Mouse (Mus musculus) kidney, embryonic 14.5 days (tissue): ENCODE measurements at regions not wholly inside any gene's neighbourhood (a gene's known extent, or its start where the extent isn't known, plus 50 kb on each side); places are given as distances from the start of the nearest gene placed in this dataset.

Source experiments
- ATAC-seq: fragments of 200-750 bp; cut with Nextera tagmentation; 2 replicates; pipeline ENCODE4 v1.8.0; 2017; ENCODE audit warnings: moderate number of reproducible peaks, mild to moderate bottlenecking, moderate TSS enrichment, moderate library complexity; ENCODE audit not compliant: low FRiP score, low TSS enrichment
- H3K27ac ChIP-seq: fragments of 300-500 bp; sonication (generic); 2 replicates; pipeline ENCODE4 v1.5.1; 2014; ENCODE audit warnings: low read depth, mild to moderate bottlenecking, low read length, moderate library complexity, mixed read lengths
- H3K27me3 ChIP-seq: fragments of 300-500 bp; sonication (generic); 2 replicates; pipeline ENCODE4 v1.6.1; 2014; ENCODE audit warnings: mild to moderate bottlenecking, low read length; ENCODE audit not compliant: control insufficient read depth, insufficient read depth
- H3K36me3 ChIP-seq: fragments of 300-500 bp; sonication (generic); 2 replicates; pipeline ENCODE4 v1.6.1; 2014; ENCODE audit warnings: low read length, mixed read lengths; ENCODE audit not compliant: control insufficient read depth, insufficient read depth
- H3K4me1 ChIP-seq: fragments of 300-500 bp; sonication (generic); 2 replicates; pipeline ENCODE4 v1.6.1; 2014; ENCODE audit warnings: low read length, mixed read lengths; ENCODE audit not compliant: control insufficient read depth, insufficient read depth
- H3K4me2 ChIP-seq: fragments of 300-500 bp; sonication (generic); replicated peaks from 2 replicates; pipeline ENCODE4 v1.6.1; 2014; ENCODE audit warnings: low read depth, mild to moderate bottlenecking, low read length
- H3K4me3 ChIP-seq: fragments of 300-500 bp; sonication (generic); 2 replicates; pipeline ENCODE4 v1.5.1; 2014; ENCODE audit warnings: mild to moderate bottlenecking, low read length
- H3K9ac ChIP-seq: fragments of 300-500 bp; sonication (generic); 2 replicates; pipeline ENCODE4 v1.6.1; 2014; ENCODE audit warnings: low read depth, mild to moderate bottlenecking, low read length, moderate library complexity
- H3K9me3 ChIP-seq: fragments of 300-500 bp; sonication (generic); 2 replicates; pipeline ENCODE4 v1.6.1; 2016; ENCODE audit warnings: low read length; ENCODE audit not compliant: control insufficient read depth
- WGBS: fragments of 180-500 bp; shearing (Covaris S2); extraction: QIAGEN DNeasy Blood & Tissue Kit; methylation state at CpG from one replicate; pipeline ENCODE4 v1.1.7; 2014; 5-methylcytosine and 5-hydroxymethylcytosine counted together

GRCm38 (mm10) chr4:10759491-10759890 lies 114.8 kb upstream of the 2610301B20Rik start:
- Histone ChIP-seq H3K4me3 (no peak overlapping the region), H3K9me3 (no peaks in the 10 kb centered on the region), H3K4me2 (no peak overlapping the region), H3K9ac (no peak overlapping the region), H3K4me1 (no peaks in the 10 kb centered on the region), H3K27me3 (no peaks in the 10 kb centered on the region), H3K27ac (no peak overlapping the region), H3K36me3 (no peaks in the 10 kb centered on the region)
- ATAC-seq, result no peak
- WGBS, result 93% methylated on average over 4 of the region's 4 CpGs

- no peak overlapping the region for H3K27ac ChIP-seq
- H3K4me3 ChIP-seq, result no peak overlapping the region
- no peak overlapping the region for H3K9ac ChIP-seq
- no peak overlapping the region for H3K4me2 ChIP-seq
- no peaks in the 10 kb centered on the region for H3K4me1 ChIP-seq
- no peaks in the 10 kb centered on the region for H3K36me3 ChIP-seq
- H3K9me3 ChIP-seq, result no peaks in the 10 kb centered on the region
- no peak for ATAC-seq
- H3K27me3 ChIP-seq, result no peaks in the 10 kb centered on the region
- WGBS, result 75% methylated on average over 6 of the region's 6 CpGs
These were observed 106.6 kb upstream of the 2610301B20Rik start for GRCm38 (mm10) chr4:10767676-10768075.

GRCm38 (mm10) chr4:10770026-10770643 lies 104.2 kb upstream of the 2610301B20Rik start:
- Histone ChIP-seq H3K9me3 (no peaks in the 10 kb centered on the region), H3K36me3 (no peaks in the 10 kb centered on the region), H3K4me1 (no peaks in the 10 kb centered on the region), H3K9ac (no peak overlapping the region), H3K4me3 (no peak overlapping the region), H3K4me2 (no peak overlapping the region), H3K27ac (no peak overlapping the region), H3K27me3 (no peaks in the 10 kb centered on the region)
- no peak for ATAC-seq
- WGBS, result 83% methylated on average over 13 of the region's 13 CpGs

GRCm38 (mm10) chr4:10774557-10775215 lies 99.6 kb upstream of the 2610301B20Rik start:
- no peaks in the 10 kb centered on the region for H3K4me1 ChIP-seq
- H3K9me3 ChIP-seq, result no peaks in the 10 kb centered on the region
- H3K27ac ChIP-seq, result no peak overlapping the region
- WGBS, result 12% methylated on average over 3 of the region's 3 CpGs
- no peak overlapping the region for H3K4me3 ChIP-seq
- no peak overlapping the region for H3K9ac ChIP-seq
- peak; percentile 86 for ATAC-seq
- no peaks in the 10 kb centered on the region for H3K27me3 ChIP-seq
- H3K36me3 ChIP-seq, result no peaks in the 10 kb centered on the region
- no peak overlapping the region for H3K4me2 ChIP-seq

- H3K4me3 ChIP-seq, result no peak overlapping the region
- no peaks in the 10 kb centered on the region for H3K36me3 ChIP-seq
- H3K4me2 ChIP-seq, result no peak overlapping the region
- no peaks in the 10 kb centered on the region for H3K9me3 ChIP-seq
- 83% methylated on average over 2 of the region's 2 CpGs for WGBS
- H3K4me1 ChIP-seq, result no peaks in the 10 kb centered on the region
- H3K27ac ChIP-seq, result no peak overlapping the region
- no peak for ATAC-seq
- H3K9ac ChIP-seq, result no peak overlapping the region
- no peaks in the 10 kb centered on the region for H3K27me3 ChIP-seq
These were observed 87.6 kb upstream of the 2610301B20Rik start for GRCm38 (mm10) chr4:10786701-10787100.

GRCm38 (mm10) chr4:10788306-10788705 lies 86.0 kb upstream of the 2610301B20Rik start:
- H3K27ac ChIP-seq, result no peak overlapping the region
- H3K4me3 ChIP-seq, result no peak overlapping the region
- ATAC-seq, result no peak
- no peaks in the 10 kb centered on the region for H3K27me3 ChIP-seq
- H3K9ac ChIP-seq, result no peak overlapping the region
- no peaks in the 10 kb centered on the region for H3K9me3 ChIP-seq
- H3K36me3 ChIP-seq, result no peaks in the 10 kb centered on the region
- H3K4me1 ChIP-seq, result no peaks in the 10 kb centered on the region
- H3K4me2 ChIP-seq, result no peak overlapping the region

GRCm38 (mm10) chr4:10789141-10789540 lies 85.2 kb upstream of the 2610301B20Rik start:
- H3K4me2 ChIP-seq, result no peak overlapping the region
- no peak overlapping the region for H3K27ac ChIP-seq
- no peak for ATAC-seq
- H3K27me3 ChIP-seq, result no peaks in the 10 kb centered on the region
- no peaks in the 10 kb centered on the region for H3K36me3 ChIP-seq
- no peaks in the 10 kb centered on the region for H3K9me3 ChIP-seq
- no peaks in the 10 kb centered on the region for H3K4me1 ChIP-seq
- no peak overlapping the region for H3K9ac ChIP-seq
- H3K4me3 ChIP-seq, result no peak overlapping the region
- WGBS, result 89% methylated on average over 3 of the region's 3 CpGs

GRCm38 (mm10) chr4:10792628-10793027 lies 81.7 kb upstream of the 2610301B20Rik start:
- WGBS, result 41% methylated on average over 3 of the region's 3 CpGs
- Histone ChIP-seq H3K27ac (no peak overlapping the region), H3K36me3 (no peaks in the 10 kb centered on the region), H3K4me2 (no peak overlapping the region), H3K9me3 (no peaks in the 10 kb centered on the region), H3K4me1 (no peaks in the 10 kb centered on the region), H3K9ac (no peak overlapping the region), H3K4me3 (no peak overlapping the region), H3K27me3 (no peaks in the 10 kb centered on the region)
- no peak for ATAC-seq

- Histone ChIP-seq H3K4me1 (no peaks in the 10 kb centered on the region), H3K9ac (no peak overlapping the region), H3K27ac (no peak overlapping the region), H3K9me3 (no peaks in the 10 kb centered on the region), H3K4me3 (no peak overlapping the region), H3K4me2 (no peak overlapping the region), H3K36me3 (no peaks in the 10 kb centered on the region), H3K27me3 (no peaks in the 10 kb centered on the region)
- WGBS, result 63% methylated on average over 3 of the region's 3 CpGs
- ATAC-seq, result no peak
These were observed 79.8 kb upstream of the 2610301B20Rik start for GRCm38 (mm10) chr4:10794471-10794870.
